Mouse (Mus musculus): ENCODE measurements at regions not wholly inside any gene's neighbourhood (a gene's known extent, or its start where the extent isn't known, plus 50 kb on each side); places are given as distances from the start of the nearest gene placed in this dataset.
A peak's percentile ranks its signal among the peaks of the same experiment; 100 is the strongest.
"Not testable (repeated sequence)": the region's sequence is repeated elsewhere in the genome, so short reads cannot be mapped to it uniquely, and the experiment has no call there.

DNA sequence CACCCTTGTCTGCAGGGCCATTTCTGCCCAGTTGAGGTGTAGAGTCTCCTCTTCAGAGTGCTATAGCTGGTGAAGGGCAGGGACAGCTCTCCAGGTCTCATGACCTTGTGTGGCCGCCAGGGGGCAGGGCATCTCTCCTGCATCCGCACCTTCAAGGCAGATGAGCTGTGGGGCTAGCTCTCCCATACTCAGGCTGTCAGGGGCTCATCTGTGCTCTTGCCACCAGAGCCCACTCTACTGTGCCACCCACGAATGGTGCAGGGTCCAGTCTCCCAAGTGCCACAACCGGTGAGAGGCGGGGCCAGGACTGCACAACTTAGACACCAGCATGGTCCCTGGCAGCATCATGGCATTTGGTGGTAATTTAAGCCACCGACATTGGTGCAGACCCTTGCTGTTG is 111.3 kb downstream of the Syt10 start:
- peak; percentile 22 for DNase-seq (ENCODE audit: low spot score)

DNA sequence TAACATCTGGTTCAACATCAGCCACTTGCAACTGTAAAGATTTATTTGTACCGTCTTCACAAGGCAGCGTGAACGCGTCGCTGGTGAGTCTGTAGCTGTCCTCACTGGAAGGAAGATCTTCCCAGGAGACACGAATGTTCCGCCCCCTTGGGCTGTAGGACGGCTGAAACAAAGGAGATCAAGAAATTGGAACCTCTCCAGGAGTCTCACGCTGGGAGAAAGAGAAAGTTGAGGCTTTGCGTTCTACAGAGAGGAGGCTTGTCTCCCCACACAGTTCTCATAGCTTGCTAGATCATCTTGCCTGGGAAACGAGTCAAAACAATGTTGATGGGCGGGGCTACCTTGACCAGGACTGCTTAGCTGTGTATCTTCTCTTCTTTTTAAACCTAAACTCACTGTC is 117.3 kb downstream of the Syt10 start:
- DNase-seq (ENCODE audit: low spot score): no peak

DNA sequence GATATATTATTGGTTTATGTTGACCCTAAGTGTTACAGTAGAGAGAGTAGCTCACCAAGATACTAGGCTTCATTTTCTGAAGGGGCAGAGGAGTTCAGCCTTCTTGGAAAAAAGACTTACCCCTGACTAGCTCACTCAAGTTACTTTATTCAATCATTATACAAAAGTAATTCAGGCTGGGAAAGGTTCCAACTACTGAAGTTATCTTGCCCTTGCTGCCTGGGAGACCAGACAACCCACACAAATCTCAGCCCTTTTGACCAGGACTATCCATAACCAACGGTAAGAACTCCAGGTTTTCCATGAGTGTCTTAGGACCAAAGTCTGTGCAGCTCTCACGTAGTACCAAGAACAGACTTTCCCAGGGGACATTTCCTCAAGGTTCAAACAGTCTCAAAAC is 105.5 kb upstream of the Rabl2 start:
- no peak for DNase-seq (ENCODE audit: low spot score)

DNA sequence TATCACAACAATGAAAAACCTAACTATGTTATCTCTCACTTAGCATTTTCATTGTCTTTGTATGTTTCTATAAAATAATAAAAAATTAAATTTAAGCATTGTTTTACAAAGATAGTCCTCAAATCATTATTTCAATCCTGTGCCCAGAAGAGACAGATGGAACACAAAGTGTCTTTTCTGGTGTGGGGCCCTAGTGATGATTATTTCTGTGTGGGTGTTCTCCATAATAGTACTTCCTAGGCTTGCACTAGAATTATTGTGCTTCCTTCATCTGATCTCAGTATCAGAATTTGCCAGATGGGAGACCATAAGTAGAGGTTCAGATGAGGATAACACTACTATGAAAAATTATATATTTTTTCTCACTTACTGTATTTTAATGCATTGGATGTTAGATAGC is 84.6 kb upstream of the Rabl2 start:
- DNase-seq (ENCODE audit: low spot score): no peak

DNA sequence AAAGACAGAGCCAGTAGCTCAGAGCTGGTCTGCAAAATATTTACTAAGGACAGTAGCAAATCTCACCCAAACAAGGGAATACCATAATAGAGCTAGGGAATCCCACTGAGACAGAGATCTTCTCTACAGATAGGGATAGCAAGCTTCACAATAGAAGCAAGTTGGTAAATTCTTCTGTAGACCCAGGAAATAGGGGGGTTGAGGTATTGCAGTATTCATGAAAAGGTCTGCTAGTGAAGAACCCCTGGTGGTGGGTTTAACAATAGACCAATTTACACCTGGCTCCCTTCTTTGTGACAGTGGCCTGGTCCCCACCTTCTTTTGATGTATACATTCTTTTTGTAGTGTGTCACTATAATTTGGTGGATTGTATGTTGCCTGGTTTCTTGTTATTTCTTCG is 64.8 kb upstream of the Rabl2 start:
- DNase-seq (ENCODE audit: low spot score): not testable (repeated sequence)

Measured in urinary bladder, adult 2 months (tissue).